Mouse (Mus musculus) forebrain, embryonic 13.5 days (tissue): ENCODE data around the gene Cog1. TPM values are rescaled to one million over a fixed set of nuclear protein-coding genes. Genes with fewer than 3 reads are reported as not detected.
A peak's percentile ranks its signal among the peaks of the same experiment; 100 is the strongest.

Experiments
- ATAC-seq: fragments of 200-750 bp; cut with Nextera tagmentation; 2 replicates; pipeline ENCODE4 v1.8.0; 2017
- H3K27ac ChIP-seq: fragments of 300-500 bp; sonication (generic); 2 replicates; pipeline ENCODE4 v1.5.1; 2015; ENCODE audit warnings: inconsistent platforms, mild to moderate bottlenecking, moderate library complexity
- H3K27me3 ChIP-seq: fragments of 300-500 bp; sonication (generic); 2 replicates; pipeline ENCODE4 v1.6.1; 2015; ENCODE audit warnings: mild to moderate bottlenecking, inconsistent platforms
- H3K36me3 ChIP-seq: fragments of 300-500 bp; sonication (generic); 2 replicates; pipeline ENCODE4 v1.6.1; 2015; ENCODE audit warnings: mild to moderate bottlenecking, inconsistent platforms; ENCODE audit not compliant: poor library complexity, severe bottlenecking
- H3K4me1 ChIP-seq: fragments of 300-500 bp; sonication (generic); 2 replicates; pipeline ENCODE4 v1.6.1; 2015; ENCODE audit warnings: inconsistent platforms
- H3K4me2 ChIP-seq: fragments of 300-500 bp; sonication (generic); 2 replicates; pipeline ENCODE4 v1.6.1; 2015; ENCODE audit warnings: inconsistent platforms, mild to moderate bottlenecking, moderate library complexity
- H3K4me3 ChIP-seq: fragments of 300-500 bp; sonication (generic); 2 replicates; pipeline ENCODE4 v1.5.1; 2015; ENCODE audit warnings: mild to moderate bottlenecking, inconsistent platforms
- H3K9ac ChIP-seq: fragments of 300-500 bp; sonication (generic); 2 replicates; pipeline ENCODE4 v1.6.1; 2015; ENCODE audit warnings: mild to moderate bottlenecking, inconsistent platforms
- H3K9me3 ChIP-seq: fragments of 300-500 bp; sonication (generic); replicated peaks from 2 replicates; pipeline ENCODE4 v1.6.1; 2016; ENCODE audit warnings: inconsistent platforms
- WGBS: fragments of 180-500 bp; shearing (Covaris S2); methylation state at CpG from one replicate; pipeline ENCODE4 v1.1.7; 2015; 5-methylcytosine and 5-hydroxymethylcytosine counted together
- polyA plus RNA-seq: library from polyadenylated mRNA; unstranded; fragments of >200 nt; fragmentation: Nextera tagmentation; extraction: Ambion mirVana; gene quantifications from 2 replicates; pipeline ENCODE4 v1.2.1, GENCODE M21; 2015

Cog1 gene
- polyA plus RNA-seq, 1 experiment from 2014 or later, result 30.1 TPM

DNA sequence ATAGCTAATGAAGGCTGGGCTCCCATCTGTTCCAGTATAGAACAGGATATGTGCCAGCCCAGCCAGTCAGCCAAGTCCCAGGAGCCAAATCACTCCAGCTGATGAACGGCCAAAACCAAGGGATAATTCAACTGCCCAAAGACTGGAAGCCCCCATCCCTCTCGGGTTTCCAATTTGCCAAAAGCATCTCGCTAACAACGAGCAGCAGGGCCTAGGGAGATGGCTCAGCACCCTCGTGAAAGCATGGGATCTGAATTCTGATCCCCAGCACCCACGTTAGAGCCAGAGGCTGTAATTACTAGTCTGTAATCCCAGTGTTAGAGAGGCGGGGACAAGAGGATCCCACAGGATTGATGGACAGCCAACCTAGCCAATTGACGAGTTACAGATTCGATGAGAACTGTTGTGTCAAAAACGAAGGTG lies 14.3 kb upstream of the Cog1 start:
- peak; percentile 33; the same call in 1 of the 2 replicates for ATAC-seq
- H3K4me2 ChIP-seq, result no peak overlapping the region
- no peaks in the 10 kb centered on the region for H3K36me3 ChIP-seq
- H3K9me3 ChIP-seq, result no peaks in the 10 kb centered on the region
- no peak overlapping the region for H3K27ac ChIP-seq
- H3K4me1 ChIP-seq, result no peaks in the 10 kb centered on the region
- H3K9ac ChIP-seq, result no peak overlapping the region
- no peaks in the 10 kb centered on the region for H3K27me3 ChIP-seq
- 62% methylated on average over 10 of the region's 10 CpGs for WGBS
- no peak overlapping the region for H3K4me3 ChIP-seq

DNA sequence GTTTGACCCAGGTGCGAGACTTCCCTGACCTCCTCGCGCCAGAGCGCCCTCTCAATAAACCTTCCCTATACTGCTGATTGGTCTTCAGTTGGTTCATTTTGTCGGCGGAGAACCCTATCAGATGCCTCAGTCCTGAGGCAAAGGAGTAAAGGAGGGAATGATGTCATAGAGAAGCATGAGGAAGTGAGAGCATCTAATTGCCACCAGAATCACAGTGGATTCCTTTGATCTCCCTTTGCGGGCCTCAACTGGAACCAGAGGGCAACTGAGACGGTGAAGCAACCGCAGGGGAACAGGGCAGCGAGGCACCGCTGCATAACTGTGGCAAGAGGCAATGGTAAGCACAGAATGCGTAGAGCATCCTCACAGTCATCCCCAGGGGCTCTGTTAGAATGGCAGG lies 10.3 kb upstream of the Cog1 start:
- no peak overlapping the region for H3K4me2 ChIP-seq
- no peaks in the 10 kb centered on the region for H3K4me1 ChIP-seq
- no peak for ATAC-seq
- H3K27ac ChIP-seq, result no peak overlapping the region
- WGBS, result 93% methylated on average over 12 of the region's 12 CpGs
- H3K9me3 ChIP-seq, result no peaks in the 10 kb centered on the region
- H3K27me3 ChIP-seq, result no peaks in the 10 kb centered on the region
- H3K4me3 ChIP-seq, result no peak overlapping the region
- no peak overlapping the region for H3K9ac ChIP-seq
- no peaks in the 10 kb centered on the region for H3K36me3 ChIP-seq

DNA sequence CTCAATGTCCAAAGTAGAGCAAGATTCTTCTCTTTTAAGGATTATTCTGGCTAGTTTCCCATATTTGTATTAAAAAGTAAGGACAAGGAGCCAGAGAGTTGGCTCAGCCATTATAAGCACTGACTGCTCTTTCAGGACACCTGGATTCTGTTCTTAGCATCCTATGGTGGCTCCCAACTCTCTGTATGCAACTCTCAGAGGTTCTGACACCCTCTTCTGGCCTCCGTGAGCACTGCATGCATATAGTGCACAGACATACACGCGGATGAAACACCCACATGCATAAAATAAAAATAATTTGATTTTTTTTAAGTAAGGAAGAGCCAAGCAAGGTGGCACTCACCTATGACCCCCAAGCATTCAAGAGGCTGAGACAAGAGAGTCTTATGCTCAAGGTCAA lies 3.8 kb upstream of the Cog1 start:
- Histone ChIP-seq H3K4me2 (no peak overlapping the region), H3K36me3 (no peaks in the 10 kb centered on the region), H3K9ac (no peak overlapping the region), H3K27me3 (no peaks in the 10 kb centered on the region), H3K9me3 (no peaks in the 10 kb centered on the region), H3K4me1 (peaks cover 16% of the 10 kb centered on the region), H3K27ac (no peak overlapping the region), H3K4me3 (no peak overlapping the region)
- ATAC-seq, result no peak
- 88% methylated on average over 3 of the region's 3 CpGs for WGBS

DNA sequence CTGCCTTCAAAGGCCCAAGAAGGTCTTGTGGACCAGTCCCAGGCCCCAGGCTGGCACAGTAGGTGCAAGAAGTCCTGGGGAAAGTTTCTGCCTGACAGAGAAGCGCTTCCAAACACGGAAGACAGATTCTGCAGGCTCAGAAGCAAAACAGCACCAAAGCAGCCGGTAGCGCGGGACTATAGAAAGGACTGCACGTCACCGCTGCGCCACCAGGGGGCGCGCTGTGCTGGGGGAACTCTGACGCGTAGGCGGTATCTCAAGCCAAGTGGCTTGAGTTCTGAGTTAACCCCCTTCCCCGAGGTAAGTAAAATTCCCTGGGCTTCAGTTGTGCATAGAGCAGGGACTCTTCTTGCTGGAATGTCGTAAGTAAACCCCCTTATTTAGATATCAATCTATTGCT lies 817 bp upstream of the Cog1 start:
- ATAC-seq, result peak; percentile 20; the same call in 1 of the 2 replicates
- Histone ChIP-seq H3K36me3 (peaks cover 16% of the 10 kb centered on the region), H3K9me3 (no peaks in the 10 kb centered on the region), H3K4me3 (no peak overlapping the region), H3K9ac (peak overlapping the region; percentile 41; the same call in 1 of the 2 replicates), H3K27me3 (no peaks in the 10 kb centered on the region), H3K27ac (no peak overlapping the region), H3K4me1 (peaks cover 31% of the 10 kb centered on the region), H3K4me2 (peak overlapping the region; percentile 40)
- WGBS, result 3% methylated on average over 15 of the region's 15 CpGs

DNA sequence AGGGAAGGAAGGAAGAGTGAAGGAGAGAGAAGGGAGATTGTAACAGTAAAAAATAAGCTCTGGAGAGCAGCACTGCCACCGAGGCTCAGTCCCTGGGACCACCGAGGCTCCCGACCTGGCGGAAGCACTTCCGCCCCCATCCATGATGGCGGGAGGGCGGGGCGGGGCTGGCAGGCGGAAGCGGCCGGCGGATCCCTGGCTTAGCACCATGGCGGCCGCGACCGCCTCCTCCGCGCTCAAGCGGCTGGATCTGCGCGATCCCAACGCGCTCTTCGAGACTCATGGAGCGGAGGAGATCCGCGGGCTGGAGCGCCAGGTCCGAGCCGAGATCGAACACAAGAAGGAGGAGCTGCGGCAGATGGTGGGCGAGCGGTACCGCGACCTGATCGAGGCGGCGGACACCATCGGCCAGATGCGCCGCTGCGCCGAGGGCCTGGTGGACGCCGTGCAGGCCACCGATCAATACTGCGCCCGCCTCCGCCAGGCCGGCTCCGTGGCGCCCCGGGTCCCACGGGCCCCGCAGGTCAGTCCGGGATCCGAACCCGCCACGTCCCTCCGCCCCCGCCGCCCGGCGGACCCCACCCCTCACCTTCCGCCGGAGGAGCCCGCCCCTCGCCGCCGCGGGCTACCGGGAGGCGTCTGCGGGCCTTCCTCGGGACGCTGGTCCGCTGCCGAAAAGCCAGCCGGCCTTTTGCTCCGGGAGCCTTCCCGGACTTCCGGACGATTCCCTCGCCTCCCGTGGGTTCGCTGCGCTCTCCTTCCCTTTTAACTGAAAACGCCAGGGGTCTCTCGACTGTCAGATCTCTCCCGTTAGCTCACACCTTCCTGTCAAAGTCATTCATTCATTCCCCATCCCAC lies 613 bp downstream of the Cog1 start, which contains the start of gene Slc39a11:
Slc39a11 (minus strand) TSS at position 727 of the 858 bp plus-strand sequence.
- Histone ChIP-seq H3K4me3 (peak within 1 kb of the TSS; percentile 92), H3K27me3 (no peaks in the 10 kb centered on the region), H3K9ac (peak within 1 kb of the TSS; percentile 91), H3K36me3 (peaks cover 31% of the 10 kb centered on the region), H3K9me3 (no peaks in the 10 kb centered on the region), H3K4me2 (peak within 1 kb of the TSS; percentile 78), H3K4me1 (peaks cover 31% of the 10 kb centered on the region), H3K27ac (peak within 1 kb of the TSS; percentile 90)
- ATAC-seq, result peak; percentile 80
- under 1% methylated on average over 71 of the region's 91 CpGs for WGBS

DNA sequence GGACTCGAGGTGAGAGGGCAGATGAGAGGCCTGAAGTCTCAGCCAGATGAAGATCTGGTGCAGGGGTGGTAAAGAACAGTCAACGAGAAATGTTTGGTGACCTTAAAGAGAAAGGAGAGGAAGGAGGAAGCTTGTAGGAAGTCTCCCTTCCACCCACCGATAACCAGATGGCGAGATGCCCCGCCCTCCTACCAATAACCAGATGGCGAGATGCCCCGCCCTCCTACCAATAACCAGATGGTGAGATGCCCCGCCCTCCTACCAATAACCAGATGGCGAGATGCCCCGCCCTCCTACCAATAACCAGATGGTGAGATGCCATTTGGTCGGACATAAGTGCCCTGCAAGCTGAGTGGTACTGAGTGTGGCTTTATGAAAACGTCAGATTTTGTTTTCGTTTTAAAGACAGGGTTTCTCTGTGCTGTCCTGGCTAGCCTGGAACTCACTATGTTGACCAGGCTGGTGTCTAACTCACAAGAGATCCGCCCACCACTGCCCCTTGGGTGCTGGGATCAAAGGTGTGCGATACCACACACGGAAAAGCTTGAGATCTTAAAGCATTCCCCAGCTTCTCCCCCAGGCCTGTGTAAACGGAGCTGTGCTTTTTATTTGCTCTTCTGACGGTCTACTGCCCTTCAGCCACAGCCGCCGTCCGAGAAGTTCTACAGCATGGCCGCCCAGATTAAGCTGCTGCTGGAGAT lies 2.4 kb downstream of the Cog1 start:
- Histone ChIP-seq H3K4me1 (peaks cover 31% of the 10 kb centered on the region), H3K36me3 (peaks cover 48% of the 10 kb centered on the region), H3K27ac (peak overlapping the region; percentile 68), H3K9me3 (no peaks in the 10 kb centered on the region), H3K4me3 (no peak overlapping the region; the same call in 1 of the 2 replicates), H3K27me3 (no peaks in the 10 kb centered on the region), H3K4me2 (peak overlapping the region; percentile 78), H3K9ac (no peak overlapping the region)
- 73% methylated on average over 22 of the region's 22 CpGs for WGBS
- no peak for ATAC-seq

DNA sequence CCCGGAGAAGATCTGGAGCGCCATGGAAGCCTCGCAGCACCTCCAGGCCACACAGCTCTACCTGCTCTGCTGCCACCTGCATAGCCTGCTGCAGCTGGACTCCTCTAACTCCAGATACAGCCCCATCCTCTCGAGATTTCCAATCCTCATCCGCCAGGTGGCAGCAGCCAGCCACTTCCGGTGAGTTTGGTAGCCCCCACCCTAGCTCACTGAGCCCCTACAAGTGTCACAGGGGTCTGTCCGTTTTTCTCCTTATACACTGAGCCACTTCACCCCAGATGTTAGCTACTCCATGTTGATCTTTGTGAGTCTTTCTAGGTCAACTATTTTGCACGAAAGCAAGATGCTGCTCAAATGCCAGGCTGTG lies 2.9 kb downstream of the Cog1 start:
- no peaks in the 10 kb centered on the region for H3K27me3 ChIP-seq
- peaks cover 54% of the 10 kb centered on the region for H3K36me3 ChIP-seq
- no peaks in the 10 kb centered on the region for H3K9me3 ChIP-seq
- H3K9ac ChIP-seq, result no peak overlapping the region
- H3K4me2 ChIP-seq, result no peak overlapping the region
- peaks cover 31% of the 10 kb centered on the region for H3K4me1 ChIP-seq
- H3K4me3 ChIP-seq, result no peak overlapping the region
- H3K27ac ChIP-seq, result peak overlapping the region; percentile 68
- WGBS, result 45% methylated on average over 8 of the region's 8 CpGs
- peak; percentile 9; the same call in 1 of the 2 replicates for ATAC-seq

DNA sequence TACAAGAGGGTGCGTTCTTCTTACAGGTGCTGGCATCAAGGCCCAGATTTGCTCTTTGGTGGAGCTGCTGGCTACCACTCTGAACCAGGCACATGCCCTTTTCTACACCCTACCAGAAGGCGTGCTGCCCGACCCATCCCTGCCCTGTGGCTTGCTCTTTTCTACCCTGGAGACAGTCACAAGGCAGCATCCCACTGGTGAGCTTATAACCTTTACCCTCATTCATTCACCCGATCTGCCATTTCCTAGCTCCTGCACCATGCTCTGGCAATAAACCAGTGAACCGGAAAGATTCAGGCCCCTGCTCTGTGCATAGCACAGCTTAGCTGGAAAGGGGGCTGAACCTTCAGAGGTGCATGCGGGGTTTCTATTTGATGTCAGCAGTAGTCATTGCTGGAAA lies 3.5 kb downstream of the Cog1 start:
- H3K9ac ChIP-seq, result no peak overlapping the region
- no peak overlapping the region for H3K4me3 ChIP-seq
- H3K9me3 ChIP-seq, result no peaks in the 10 kb centered on the region
- H3K27me3 ChIP-seq, result no peaks in the 10 kb centered on the region
- H3K36me3 ChIP-seq, result peaks cover 60% of the 10 kb centered on the region
- no peak overlapping the region for H3K4me2 ChIP-seq
- no peak for ATAC-seq
- no peak overlapping the region for H3K27ac ChIP-seq
- peaks cover 31% of the 10 kb centered on the region for H3K4me1 ChIP-seq
- 90% methylated on average over 6 of the region's 6 CpGs for WGBS

DNA sequence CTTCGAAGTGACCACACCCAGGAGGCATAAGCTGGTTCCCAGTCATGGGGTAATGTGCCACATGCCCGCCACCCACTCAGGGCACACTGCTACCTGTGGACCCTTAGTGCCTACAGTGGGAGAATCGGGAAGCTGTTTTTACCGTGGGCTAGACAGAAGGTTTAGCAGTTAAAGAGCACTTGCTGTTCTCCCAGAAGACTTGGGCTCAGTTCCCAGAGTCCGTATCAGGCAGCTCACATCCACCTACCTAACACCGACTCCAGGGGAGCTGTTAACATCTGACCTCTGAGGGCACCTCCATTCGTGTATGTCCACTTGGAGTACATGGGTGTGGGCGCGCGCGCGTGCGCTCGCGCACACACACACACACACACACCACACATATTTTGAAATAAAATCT lies 5.1 kb downstream of the Cog1 start:
- Histone ChIP-seq H3K36me3 (peaks cover 75% of the 10 kb centered on the region), H3K9me3 (no peaks in the 10 kb centered on the region), H3K27ac (0 out of 2 replicates have a peak overlapping the region, but pooled peaks have one; percentile 2)

DNA sequence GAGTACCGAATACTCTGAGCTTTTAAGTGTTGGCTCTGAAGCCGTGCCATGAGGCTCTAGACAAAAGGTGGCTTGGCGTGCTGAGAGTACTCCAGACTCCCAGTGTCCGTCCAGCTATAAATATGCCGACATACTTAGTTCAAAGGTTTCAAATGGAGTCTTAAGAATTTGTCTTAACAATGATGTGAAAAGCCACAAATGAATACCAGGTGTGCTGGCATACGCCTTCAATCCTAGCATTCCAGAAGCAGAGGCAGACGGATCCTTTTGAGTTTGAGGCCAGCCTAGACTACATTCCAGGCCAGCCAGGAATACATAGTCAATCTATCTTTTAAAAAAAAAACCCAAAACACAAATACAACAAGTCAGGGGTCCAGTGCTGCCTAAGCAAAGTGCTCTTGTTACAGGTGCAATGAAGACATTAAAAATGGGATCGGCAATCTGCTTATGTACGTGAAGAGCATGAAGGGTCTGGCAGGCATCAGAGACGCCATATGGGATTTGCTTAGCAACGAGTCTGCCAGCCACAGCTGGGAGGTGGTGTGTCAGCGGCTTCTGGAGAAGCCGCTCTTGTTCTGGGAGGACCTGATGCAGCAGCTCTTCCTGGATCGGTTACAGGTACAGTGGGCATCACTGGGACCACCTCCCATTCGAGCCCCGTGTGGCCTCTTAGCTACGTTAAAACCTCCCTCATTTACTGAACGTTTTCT lies 5.7 kb downstream of the Cog1 start:
- no peak overlapping the region for H3K9ac ChIP-seq
- no peak overlapping the region for H3K27ac ChIP-seq
- no peak overlapping the region for H3K4me2 ChIP-seq
- H3K27me3 ChIP-seq, result no peaks in the 10 kb centered on the region
- no peak overlapping the region for H3K4me3 ChIP-seq
- WGBS, result 87% methylated on average over 18 of the region's 18 CpGs
- H3K9me3 ChIP-seq, result no peaks in the 10 kb centered on the region
- no peak for ATAC-seq
- H3K4me1 ChIP-seq, result peaks cover 16% of the 10 kb centered on the region
- H3K36me3 ChIP-seq, result peaks cover 81% of the 10 kb centered on the region

More for the DNA sequence above, 5.1 kb downstream of the Cog1 start:
- Histone ChIP-seq H3K4me2 (no peak overlapping the region), H3K4me1 (peaks cover 16% of the 10 kb centered on the region), H3K4me3 (no peak overlapping the region), H3K9ac (no peak overlapping the region), H3K27me3 (no peaks in the 10 kb centered on the region)
- WGBS, result 96% methylated on average over 15 of the region's 15 CpGs
- ATAC-seq, result no peak

DNA sequence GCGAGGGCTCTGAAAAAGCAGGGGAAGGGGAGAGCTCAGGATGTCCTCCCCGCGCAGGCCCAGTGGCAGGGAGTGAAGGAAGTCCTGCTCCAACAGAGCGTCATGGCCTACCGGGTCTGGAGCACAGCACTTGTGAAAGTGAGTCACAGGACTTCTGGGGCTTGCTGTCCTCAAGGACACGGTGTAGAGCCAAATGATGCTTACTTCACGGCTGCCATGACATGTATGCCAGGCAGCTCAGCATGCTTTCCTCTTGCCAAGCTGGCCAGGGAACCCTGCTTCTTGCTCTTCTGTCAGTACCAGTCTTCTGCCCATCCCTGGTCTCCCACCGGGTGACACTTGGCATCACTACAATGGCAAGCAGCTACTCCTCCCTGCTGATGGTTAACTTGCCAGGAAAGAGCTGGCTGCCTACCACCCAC lies 7.6 kb downstream of the Cog1 start:
- H3K4me1 ChIP-seq, result peaks cover 5% of the 10 kb centered on the region; the same call in 1 of the 2 replicates
- H3K27ac ChIP-seq, result no peak overlapping the region; the same call in 1 of the 2 replicates
- ATAC-seq, result no peak
- H3K27me3 ChIP-seq, result no peaks in the 10 kb centered on the region
- peaks cover 99% of the 10 kb centered on the region for H3K36me3 ChIP-seq
- H3K4me3 ChIP-seq, result no peak overlapping the region
- no peak overlapping the region for H3K4me2 ChIP-seq
- H3K9ac ChIP-seq, result no peak overlapping the region
- H3K9me3 ChIP-seq, result no peaks in the 10 kb centered on the region
- WGBS, result 91% methylated on average over 8 of the region's 8 CpGs

DNA sequence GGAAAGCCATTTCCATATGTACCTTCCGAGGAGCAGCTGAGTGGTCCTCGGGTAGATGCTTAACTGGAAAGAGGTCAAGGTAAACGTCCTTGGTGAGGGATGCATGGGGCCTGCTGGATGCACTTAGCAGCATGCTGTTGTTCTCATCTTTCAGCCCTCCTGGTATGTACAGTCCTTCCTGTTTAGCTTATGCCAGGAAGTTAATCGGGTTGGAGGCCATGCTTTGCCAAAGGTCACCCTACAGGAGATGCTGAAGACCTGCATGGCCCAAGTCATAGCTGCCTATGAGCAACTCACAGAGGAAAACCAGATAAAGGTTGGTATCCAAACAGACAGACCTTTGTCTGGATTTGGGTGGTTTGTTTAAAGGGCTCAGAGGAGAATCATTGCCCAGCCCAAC lies 8.3 kb downstream of the Cog1 start:
- no peak overlapping the region for H3K4me3 ChIP-seq
- H3K4me1 ChIP-seq, result no peaks in the 10 kb centered on the region
- 82% methylated on average over 4 of the region's 4 CpGs for WGBS
- H3K27ac ChIP-seq, result no peak overlapping the region; the same call in 1 of the 2 replicates
- H3K9ac ChIP-seq, result no peak overlapping the region
- H3K36me3 ChIP-seq, result peaks cover 99% of the 10 kb centered on the region
- H3K27me3 ChIP-seq, result no peaks in the 10 kb centered on the region
- H3K9me3 ChIP-seq, result no peaks in the 10 kb centered on the region
- no peak overlapping the region for H3K4me2 ChIP-seq
- ATAC-seq, result no peak
